Mouse (Mus musculus): ENCODE results near the gene Adgrd1.

DNA sequence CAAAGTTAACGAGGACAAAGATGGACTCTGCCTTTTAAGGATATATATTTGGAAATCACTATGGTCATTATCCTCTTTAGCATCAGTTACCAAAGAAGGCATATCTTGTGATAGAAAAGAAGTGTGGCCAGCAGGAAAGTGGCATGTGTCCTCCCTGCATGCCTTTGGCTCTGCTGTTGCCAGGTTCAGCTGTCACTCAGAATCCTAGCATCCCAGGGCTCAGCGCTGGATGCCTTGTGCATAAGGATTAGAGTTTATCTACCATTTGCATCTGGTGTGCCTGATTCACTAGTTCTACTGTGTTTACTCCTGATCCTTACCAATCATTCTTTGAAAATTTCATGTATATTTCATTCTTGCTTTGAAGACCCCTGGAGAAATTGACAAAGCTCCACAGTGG lies 119.5 kb downstream of the Adgrd1 start:
- no peak for TF ChIP-seq GATA1 (IDR thresholded peaks at IDR 0.05; ENCODE audit: borderline replicate concordance, low read length)
- no peak for TF ChIP-seq FLI1 (IDR thresholded peaks at IDR 0.05; ENCODE audit: low read length)

All from megakaryocyte, embryonic 14.5 days (primary cell).